Mouse (Mus musculus) lung, embryonic 16.5 days (tissue): ENCODE data around the gene 9330182L06Rik. TPM values are rescaled to one million over a fixed set of nuclear protein-coding genes. Genes with fewer than 3 reads are reported as not detected.

Experiments used
- ATAC-seq: fragments of 200-750 bp; cut with Nextera tagmentation; 2 replicates; pipeline ENCODE4 v1.8.0; 2017; ENCODE audit warnings: low read depth, mild to moderate bottlenecking, moderate library complexity
- H3K27ac ChIP-seq: fragments of 300-500 bp; sonication (generic); 2 replicates; pipeline ENCODE4 v1.5.1; 2014; ENCODE audit warnings: mild to moderate bottlenecking, control low read depth, low read length
- H3K27me3 ChIP-seq: fragments of 300-500 bp; sonication (generic); 2 replicates; pipeline ENCODE4 v1.6.1; 2014; ENCODE audit warnings: low read depth, low read length, mixed read lengths; ENCODE audit not compliant: control insufficient read depth, insufficient read depth
- H3K36me3 ChIP-seq: fragments of 300-500 bp; sonication (generic); 2 replicates; pipeline ENCODE4 v1.6.1; 2014; ENCODE audit warnings: low read length; ENCODE audit not compliant: control insufficient read depth, insufficient read depth
- H3K4me1 ChIP-seq: fragments of 300-500 bp; sonication (generic); replicated peaks from 2 replicates; pipeline ENCODE4 v1.6.1; 2014; ENCODE audit warnings: low read length, mixed read lengths; ENCODE audit not compliant: control insufficient read depth, insufficient read depth
- H3K4me2 ChIP-seq: fragments of 300-500 bp; sonication (generic); 2 replicates; pipeline ENCODE4 v1.6.1; 2014; ENCODE audit warnings: low read depth, low read length, control low read depth
- H3K4me3 ChIP-seq: fragments of 300-500 bp; sonication (generic); 2 replicates; pipeline ENCODE4 v1.5.1; 2014; ENCODE audit warnings: mild to moderate bottlenecking, low read length, control low read depth
- H3K9ac ChIP-seq: fragments of 300-500 bp; sonication (generic); 2 replicates; pipeline ENCODE4 v1.6.1; 2014; ENCODE audit warnings: low read length, control low read depth
- H3K9me3 ChIP-seq: fragments of 300-500 bp; sonication (generic); 2 replicates; pipeline ENCODE4 v1.6.1; 2016; ENCODE audit warnings: low read length; ENCODE audit not compliant: control insufficient read depth
- WGBS: fragments of 180-500 bp; shearing (Covaris S2); extraction: QIAGEN DNeasy Blood & Tissue Kit; methylation state at CpG from one replicate; pipeline ENCODE4 v1.1.7; 2014; 5-methylcytosine and 5-hydroxymethylcytosine counted together
- polyA plus RNA-seq: library from polyadenylated mRNA; unstranded; fragments of >200 nt; fragmentation: Nextera tagmentation; extraction: Ambion mirVana; gene quantifications from 2 replicates; pipeline ENCODE4 v1.2.1, GENCODE M21; 2015

9330182L06Rik gene
- polyA plus RNA-seq, 1 experiment from 2014 or later, result 3.2 TPM

GRCm38 (mm10) chr5:9417098-9417497 lies 151.2 kb downstream of the 9330182L06Rik start:
- 82% methylated on average over 7 of the region's 7 CpGs for WGBS
- no peaks in the 10 kb centered on the region for H3K36me3 ChIP-seq

DNA sequence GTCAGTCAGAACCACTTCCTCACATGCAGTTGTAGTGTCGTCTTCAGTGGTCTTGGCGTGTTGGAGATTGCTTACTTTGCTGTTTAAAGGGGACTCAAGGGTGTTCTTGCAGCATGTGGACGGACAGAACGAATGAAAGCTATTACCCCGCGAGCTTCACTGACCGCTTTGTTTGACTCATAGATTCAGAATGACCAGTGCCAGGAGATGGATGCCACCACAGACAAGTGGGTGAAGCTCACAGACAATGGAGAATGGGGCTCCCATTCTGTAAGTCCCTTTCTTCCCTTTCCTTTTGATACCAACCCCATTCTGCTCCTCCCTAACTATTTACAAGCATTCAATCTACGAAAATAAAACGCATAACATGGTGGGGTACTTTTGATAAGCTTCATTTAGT lies 151.9 kb downstream of the 9330182L06Rik start:
- ATAC-seq, result no peak
- 82% methylated on average over 9 of the region's 9 CpGs for WGBS

More at GRCm38 (mm10) chr5:9417098-9417497, 151.2 kb downstream of the 9330182L06Rik start:
- H3K9ac ChIP-seq, result no peak overlapping the region
- no peak overlapping the region for H3K4me2 ChIP-seq
- no peak overlapping the region for H3K4me3 ChIP-seq
- H3K4me1 ChIP-seq, result no peaks in the 10 kb centered on the region
- H3K9me3 ChIP-seq, result no peaks in the 10 kb centered on the region
- no peak for ATAC-seq
- no peaks in the 10 kb centered on the region for H3K27me3 ChIP-seq
- H3K27ac ChIP-seq, result no peak overlapping the region

GRCm38 (mm10) chr5:9419964-9420363 lies 154.0 kb downstream of the 9330182L06Rik start:
- H3K4me2 ChIP-seq, result no peak overlapping the region
- no peak overlapping the region for H3K4me3 ChIP-seq
- no peak overlapping the region for H3K27ac ChIP-seq
- H3K9me3 ChIP-seq, result no peaks in the 10 kb centered on the region
- H3K4me1 ChIP-seq, result no peaks in the 10 kb centered on the region
- no peak overlapping the region for H3K9ac ChIP-seq
- WGBS, result 24% methylated on average over 1 of the region's 1 CpGs
- 0 out of 2 replicates have a peak, but pooled peaks have one; percentile 41 for ATAC-seq
- no peaks in the 10 kb centered on the region for H3K27me3 ChIP-seq
- H3K36me3 ChIP-seq, result no peaks in the 10 kb centered on the region

More for the DNA sequence above, 151.9 kb downstream of the 9330182L06Rik start:
- Histone ChIP-seq H3K9me3 (no peaks in the 10 kb centered on the region), H3K27me3 (no peaks in the 10 kb centered on the region), H3K36me3 (no peaks in the 10 kb centered on the region), H3K4me2 (no peak overlapping the region), H3K27ac (no peak overlapping the region), H3K4me1 (no peaks in the 10 kb centered on the region), H3K9ac (no peak overlapping the region), H3K4me3 (no peak overlapping the region)

DNA sequence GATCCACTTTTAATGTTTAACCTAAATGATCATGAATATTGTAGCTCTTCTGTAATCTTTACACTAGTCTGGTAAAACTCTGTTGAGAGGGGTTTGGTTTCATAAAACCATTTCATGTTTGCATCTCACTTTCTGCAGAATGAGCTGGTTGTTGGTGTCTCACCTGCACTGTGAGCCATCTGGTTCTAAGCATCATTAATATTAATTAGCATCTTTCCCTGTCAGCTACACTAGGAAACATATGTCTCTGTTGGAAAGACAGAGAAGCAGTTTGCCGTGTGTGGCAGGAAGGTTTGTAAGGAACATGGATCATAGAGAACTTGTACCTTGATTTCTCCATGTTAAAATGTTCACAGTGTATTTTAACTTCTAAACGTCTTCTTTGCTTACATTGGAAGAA lies 158.5 kb downstream of the 9330182L06Rik start:
- ATAC-seq, result no peak
- Histone ChIP-seq H3K27me3 (no peaks in the 10 kb centered on the region), H3K9ac (no peak overlapping the region), H3K36me3 (no peaks in the 10 kb centered on the region), H3K4me2 (no peak overlapping the region), H3K4me1 (no peaks in the 10 kb centered on the region), H3K27ac (no peak overlapping the region), H3K9me3 (no peaks in the 10 kb centered on the region), H3K4me3 (no peak overlapping the region)
- WGBS, result 41% methylated on average over 2 of the region's 2 CpGs

GRCm38 (mm10) chr5:9427165-9427564 lies 161.2 kb downstream of the 9330182L06Rik start:
- no peak overlapping the region for H3K9ac ChIP-seq
- H3K36me3 ChIP-seq, result no peaks in the 10 kb centered on the region
- no peak overlapping the region for H3K4me3 ChIP-seq
- H3K4me2 ChIP-seq, result no peak overlapping the region
- ATAC-seq, result no peak
- no peak overlapping the region for H3K27ac ChIP-seq
- H3K4me1 ChIP-seq, result no peaks in the 10 kb centered on the region
- H3K27me3 ChIP-seq, result no peaks in the 10 kb centered on the region
- 61% methylated on average over 2 of the region's 2 CpGs for WGBS
- no peaks in the 10 kb centered on the region for H3K9me3 ChIP-seq

- Histone ChIP-seq H3K9ac (no peak overlapping the region), H3K36me3 (no peaks in the 10 kb centered on the region), H3K4me3 (no peak overlapping the region), H3K4me1 (no peaks in the 10 kb centered on the region), H3K27ac (no peak overlapping the region), H3K27me3 (no peaks in the 10 kb centered on the region), H3K9me3 (no peaks in the 10 kb centered on the region), H3K4me2 (no peak overlapping the region)
- 43% methylated on average over 10 of the region's 10 CpGs for WGBS
- no peak for ATAC-seq
These were observed 161.8 kb downstream of the 9330182L06Rik start for GRCm38 (mm10) chr5:9427581-9428241.

GRCm38 (mm10) chr5:9428728-9429127 lies 162.8 kb downstream of the 9330182L06Rik start:
- Histone ChIP-seq H3K27me3 (no peaks in the 10 kb centered on the region), H3K9me3 (no peaks in the 10 kb centered on the region), H3K4me2 (no peak overlapping the region), H3K9ac (no peak overlapping the region), H3K4me1 (no peaks in the 10 kb centered on the region), H3K27ac (no peak overlapping the region), H3K36me3 (no peaks in the 10 kb centered on the region), H3K4me3 (no peak overlapping the region)
- 68% methylated on average over 3 of the region's 3 CpGs for WGBS
- no peak for ATAC-seq

- Histone ChIP-seq H3K9ac (no peak overlapping the region), H3K27me3 (no peaks in the 10 kb centered on the region), H3K4me2 (no peak overlapping the region), H3K4me1 (no peaks in the 10 kb centered on the region), H3K4me3 (no peak overlapping the region), H3K27ac (no peak overlapping the region), H3K9me3 (no peaks in the 10 kb centered on the region), H3K36me3 (no peaks in the 10 kb centered on the region)
- 3% methylated on average over 1 of the region's 1 CpGs for WGBS
- ATAC-seq, result no peak
These were observed 180.2 kb downstream of the 9330182L06Rik start for GRCm38 (mm10) chr5:9446146-9446545.

DNA sequence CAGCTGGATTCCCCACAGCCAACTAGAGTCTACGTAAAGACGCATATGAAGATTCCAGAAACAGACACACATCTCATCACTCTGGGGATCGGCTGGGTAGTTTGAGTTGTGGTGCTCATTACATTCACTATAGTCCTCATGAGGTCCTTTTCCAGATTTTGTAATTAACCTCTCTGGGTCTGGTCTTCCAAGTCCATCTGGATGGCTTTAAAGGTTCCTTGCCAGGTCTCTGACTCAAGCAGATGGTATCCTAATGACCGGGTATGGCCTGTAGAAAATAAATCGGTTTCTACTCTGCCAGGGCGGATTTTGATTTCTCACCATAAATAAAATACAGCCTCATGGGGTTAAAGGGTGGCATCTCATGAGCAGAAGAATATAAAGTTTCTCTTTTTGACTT lies 183.0 kb downstream of the 9330182L06Rik start:
- no peaks in the 10 kb centered on the region for H3K36me3 ChIP-seq
- H3K4me1 ChIP-seq, result no peaks in the 10 kb centered on the region
- H3K27ac ChIP-seq, result no peak overlapping the region
- 86% methylated on average over 6 of the region's 6 CpGs for WGBS
- no peak overlapping the region for H3K4me2 ChIP-seq
- H3K9me3 ChIP-seq, result no peaks in the 10 kb centered on the region
- H3K9ac ChIP-seq, result no peak overlapping the region
- no peak overlapping the region for H3K4me3 ChIP-seq
- H3K27me3 ChIP-seq, result no peaks in the 10 kb centered on the region
- ATAC-seq, result no peak
